Mouse (Mus musculus) ovary, adult 18-20 months (tissue): ENCODE results near the gene Nrf1.

Experiments
- DNase-seq: peaks from one replicate; pipeline ENCODE4 v3.0.0; 2022; ENCODE audit warnings: low spot score, mixed read lengths

Gene Nrf1

GRCm38 (mm10) chr6:30176496-30176895 lies 128.7 kb downstream of the Nrf1 start:
- no peak for DNase-seq

DNA sequence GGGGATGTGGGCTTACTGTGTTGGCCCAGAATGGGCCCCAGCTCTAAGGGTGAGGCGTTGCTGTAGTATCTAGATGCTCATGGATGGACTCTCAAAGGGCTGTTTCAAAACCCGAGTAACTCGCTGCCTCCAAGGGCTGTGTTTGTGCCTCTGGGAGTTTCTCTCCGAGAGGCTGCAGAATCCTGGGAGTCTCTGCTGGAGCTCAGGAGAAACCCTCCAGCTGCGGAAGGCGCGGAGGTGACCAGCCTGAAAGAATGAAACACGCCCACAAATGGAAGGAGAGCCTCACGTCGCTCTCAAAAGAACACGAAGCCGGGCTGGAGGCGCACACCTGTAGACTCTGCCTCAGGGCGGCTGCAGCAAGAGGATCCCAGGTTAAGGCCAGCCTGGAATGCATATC lies 129.5 kb downstream of the Nrf1 start:
- DNase-seq = no peak

- no peak for DNase-seq
Observed at GRCm38 (mm10) chr6:30178023-30178639, 130.3 kb downstream of the Nrf1 start.

- no peak for DNase-seq
Observed at GRCm38 (mm10) chr6:30179046-30179445, 131.3 kb downstream of the Nrf1 start.

- DNase-seq = no peak
Observed at GRCm38 (mm10) chr6:30180321-30180720, 132.5 kb downstream of the Nrf1 start.

DNA sequence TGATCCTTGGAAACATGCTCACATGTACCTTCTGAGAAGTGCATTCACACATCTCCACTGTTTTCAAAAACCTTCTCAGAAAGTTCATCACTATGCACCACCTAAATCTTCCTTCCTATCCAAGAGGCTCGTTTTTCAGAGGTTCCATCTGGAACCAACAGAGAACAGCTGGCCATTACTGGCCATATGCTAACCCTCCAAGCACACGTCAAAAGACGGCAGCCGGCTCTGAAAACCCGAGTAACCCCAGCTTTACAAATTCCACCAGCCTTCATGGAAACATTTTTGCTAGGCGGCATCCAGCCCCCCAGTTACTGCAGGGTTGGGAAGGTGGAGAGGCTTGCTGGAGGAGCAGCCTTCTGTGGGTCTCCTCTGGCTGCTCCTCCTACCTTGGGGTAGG lies 134.2 kb downstream of the Nrf1 start:
- no peak for DNase-seq

DNA sequence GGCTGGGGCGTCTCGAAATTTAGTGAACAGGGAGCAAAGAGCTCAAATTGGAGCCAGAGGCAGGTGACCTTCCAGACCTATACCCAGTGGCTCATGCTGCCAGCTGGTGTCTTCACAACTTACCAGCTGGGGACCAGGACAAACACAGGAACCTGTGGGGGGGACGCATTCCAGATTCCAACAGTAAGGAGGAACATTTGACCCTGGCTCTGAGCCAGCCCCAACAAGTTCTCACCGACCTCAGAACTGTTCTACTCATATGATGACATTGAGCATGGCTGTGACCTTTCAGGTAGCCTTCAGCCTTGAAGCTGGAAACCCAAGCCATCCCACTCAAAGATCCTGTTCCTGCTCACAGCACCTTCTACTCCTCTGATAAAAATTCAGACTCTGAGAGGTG lies 135.8 kb downstream of the Nrf1 start:
- no peak for DNase-seq

GRCm38 (mm10) chr6:30195656-30196055 lies 147.9 kb downstream of the Nrf1 start:
- DNase-seq = no peak

GRCm38 (mm10) chr6:30196143-30196542 lies 148.4 kb downstream of the Nrf1 start:
- DNase-seq = no peak
